Mouse (Mus musculus) kidney, postnatal 0 days (tissue): ENCODE data around the gene Tmem117. TPM values are rescaled to one million over a fixed set of nuclear protein-coding genes. Genes with fewer than 3 reads are reported as not detected.

Source experiments
- ATAC-seq: fragments of 200-750 bp; cut with Nextera tagmentation; replicated peaks from 2 replicates; pipeline ENCODE4 v1.8.0; 2017; ENCODE audit warnings: low read depth, moderate number of reproducible peaks, moderate TSS enrichment, moderate library complexity; ENCODE audit not compliant: low FRiP score
- DNase-seq: peaks from one replicate; pipeline ENCODE4 v3.0.0-alpha.2; 2016; ENCODE audit warnings: low spot score
- H3K27ac ChIP-seq: fragments of 300-500 bp; sonication (generic); 2 replicates; pipeline ENCODE4 v1.5.1; 2014; ENCODE audit warnings: mild to moderate bottlenecking
- H3K27me3 ChIP-seq: fragments of 300-500 bp; sonication (generic); 2 replicates; pipeline ENCODE4 v1.6.1; 2014; ENCODE audit warnings: low read length, mixed read lengths; ENCODE audit not compliant: insufficient read depth
- H3K36me3 ChIP-seq: fragments of 300-500 bp; sonication (generic); 2 replicates; pipeline ENCODE4 v1.6.1; 2014; ENCODE audit warnings: low read length, mixed read lengths; ENCODE audit not compliant: insufficient read depth
- H3K4me1 ChIP-seq: fragments of 300-500 bp; sonication (generic); replicated peaks from 2 replicates; pipeline ENCODE4 v1.6.1; 2014; ENCODE audit warnings: antibody characterized with exemption, low read length, mixed read lengths; ENCODE audit not compliant: insufficient read depth
- H3K4me2 ChIP-seq: fragments of 300-500 bp; sonication (generic); 2 replicates; pipeline ENCODE4 v1.6.1; 2014; ENCODE audit warnings: mild to moderate bottlenecking, low read length, moderate library complexity, mixed read lengths
- H3K4me3 ChIP-seq: fragments of 300-500 bp; sonication (generic); replicated peaks from 2 replicates; pipeline ENCODE4 v1.5.1; 2014; ENCODE audit warnings: low read depth, low read length
- H3K9ac ChIP-seq: fragments of 300-500 bp; sonication (generic); 2 replicates; pipeline ENCODE4 v1.6.1; 2014; ENCODE audit warnings: low read depth, low read length
- H3K9me3 ChIP-seq: fragments of 300-500 bp; sonication (generic); replicated peaks from 2 replicates; pipeline ENCODE4 v1.6.1; 2016; ENCODE audit warnings: low read length, inconsistent platforms, mixed read lengths
- CTCF ChIP-seq: IDR thresholded peaks from 2 replicates; pipeline ENCODE4 v1.5.1; 2016; ENCODE audit warnings: antibody characterized with exemption, low read depth, mild to moderate bottlenecking, moderate library complexity
- WGBS: fragments of 180-500 bp; shearing (Covaris S2); extraction: QIAGEN DNeasy Blood & Tissue Kit; methylation state at CpG from one replicate; pipeline ENCODE4 v1.1.7; 2014; 5-methylcytosine and 5-hydroxymethylcytosine counted together
- polyA plus RNA-seq: library from polyadenylated mRNA; unstranded; fragments of >200 nt; fragmentation: Nextera tagmentation; extraction: Ambion mirVana; gene quantifications from 2 replicates; pipeline ENCODE4 v1.2.1, GENCODE M21; 2015

Tmem117 gene
- polyA plus RNA-seq, 1 experiment from 2014 or later: 24.3 TPM

GRCm38 (mm10) chr15:95070881-95071280, 441.8 kb downstream of the Tmem117 start:
- H3K9me3 ChIP-seq: no peaks in the 10 kb centered on the region
- DNase-seq: no peak
- H3K36me3 ChIP-seq: no peaks in the 10 kb centered on the region
- 87% methylated on average over 7 of the region's 7 CpGs for WGBS
- H3K27me3 ChIP-seq: no peaks in the 10 kb centered on the region
- TF ChIP-seq CTCF: no peak
- H3K4me2 ChIP-seq: no peak overlapping the region
- no peak overlapping the region for H3K9ac ChIP-seq
- no peaks in the 10 kb centered on the region for H3K4me1 ChIP-seq
- no peak overlapping the region for H3K27ac ChIP-seq
- H3K4me3 ChIP-seq: no peak overlapping the region
- ATAC-seq: no peak

GRCm38 (mm10) chr15:95075356-95075755, 446.3 kb downstream of the Tmem117 start:
- H3K27me3 ChIP-seq: no peaks in the 10 kb centered on the region
- no peaks in the 10 kb centered on the region for H3K4me1 ChIP-seq
- TF ChIP-seq CTCF: no peak
- H3K27ac ChIP-seq: no peak overlapping the region
- ATAC-seq (no peak), DNase-seq (no peak)
- 86% methylated on average over 12 of the region's 12 CpGs for WGBS
- no peaks in the 10 kb centered on the region for H3K9me3 ChIP-seq
- no peak overlapping the region for H3K4me2 ChIP-seq
- H3K9ac ChIP-seq: no peak overlapping the region
- no peak overlapping the region for H3K4me3 ChIP-seq
- H3K36me3 ChIP-seq: no peaks in the 10 kb centered on the region

- DNase-seq: no peak
- no peak overlapping the region for H3K9ac ChIP-seq
- H3K4me3 ChIP-seq: no peak overlapping the region
- H3K9me3 ChIP-seq: no peaks in the 10 kb centered on the region
- ATAC-seq: no peak
- H3K4me1 ChIP-seq: no peaks in the 10 kb centered on the region
- no peak overlapping the region for H3K4me2 ChIP-seq
- no peaks in the 10 kb centered on the region for H3K27me3 ChIP-seq
- no peak overlapping the region for H3K27ac ChIP-seq
- 91% methylated on average over 11 of the region's 11 CpGs for WGBS
- no peak for TF ChIP-seq CTCF
- no peaks in the 10 kb centered on the region for H3K36me3 ChIP-seq
Measured at GRCm38 (mm10) chr15:95081654-95082053, 452.6 kb downstream of the Tmem117 start.

GRCm38 (mm10) chr15:95085962-95086361, 456.9 kb downstream of the Tmem117 start:
- DNase-seq (no peak), ATAC-seq (no peak)
- no peaks in the 10 kb centered on the region for H3K4me1 ChIP-seq
- no peaks in the 10 kb centered on the region for H3K9me3 ChIP-seq
- no peak for TF ChIP-seq CTCF
- no peaks in the 10 kb centered on the region for H3K36me3 ChIP-seq
- H3K27ac ChIP-seq: no peak overlapping the region
- H3K27me3 ChIP-seq: no peaks in the 10 kb centered on the region
- WGBS: 76% methylated on average over 7 of the region's 7 CpGs
- no peak overlapping the region for H3K4me2 ChIP-seq
- no peak overlapping the region for H3K9ac ChIP-seq
- H3K4me3 ChIP-seq: no peak overlapping the region

- Histone ChIP-seq H3K4me1 (no peaks in the 10 kb centered on the region), H3K27ac (no peak overlapping the region), H3K27me3 (no peaks in the 10 kb centered on the region), H3K36me3 (no peaks in the 10 kb centered on the region), H3K9ac (no peak overlapping the region), H3K9me3 (no peaks in the 10 kb centered on the region), H3K4me2 (no peak overlapping the region), H3K4me3 (no peak overlapping the region)
- TF ChIP-seq CTCF: no peak
- 90% methylated on average over 7 of the region's 7 CpGs for WGBS
- no peak for ATAC-seq
- DNase-seq: no peak
Measured at GRCm38 (mm10) chr15:95100133-95100532, 471.1 kb downstream of the Tmem117 start.

DNA sequence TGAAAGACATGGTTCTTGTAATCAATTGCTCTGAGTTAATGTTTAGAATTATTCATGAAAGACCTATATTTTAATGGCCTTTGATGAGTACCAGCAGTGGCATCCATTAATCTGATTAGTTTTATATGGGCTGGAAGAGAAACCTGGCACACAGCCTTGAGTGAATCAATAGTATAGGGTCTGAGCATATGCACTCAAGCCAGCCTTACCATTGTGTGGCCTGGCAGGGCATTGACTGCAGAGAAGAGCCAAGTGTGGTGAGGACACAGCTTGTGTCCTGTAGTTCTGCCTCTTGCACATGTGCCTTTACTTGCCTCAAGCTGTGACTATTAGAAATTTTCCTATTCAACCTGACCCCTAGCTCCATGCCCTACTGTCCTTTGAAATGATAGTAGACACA, 472.5 kb downstream of the Tmem117 start:
- Histone ChIP-seq H3K9me3 (no peaks in the 10 kb centered on the region), H3K27me3 (no peaks in the 10 kb centered on the region), H3K4me2 (no peak overlapping the region), H3K4me1 (no peaks in the 10 kb centered on the region), H3K36me3 (no peaks in the 10 kb centered on the region), H3K27ac (no peak overlapping the region), H3K9ac (no peak overlapping the region), H3K4me3 (no peak overlapping the region)
- no peak for TF ChIP-seq CTCF
- no peak for DNase-seq
- ATAC-seq: no peak

DNA sequence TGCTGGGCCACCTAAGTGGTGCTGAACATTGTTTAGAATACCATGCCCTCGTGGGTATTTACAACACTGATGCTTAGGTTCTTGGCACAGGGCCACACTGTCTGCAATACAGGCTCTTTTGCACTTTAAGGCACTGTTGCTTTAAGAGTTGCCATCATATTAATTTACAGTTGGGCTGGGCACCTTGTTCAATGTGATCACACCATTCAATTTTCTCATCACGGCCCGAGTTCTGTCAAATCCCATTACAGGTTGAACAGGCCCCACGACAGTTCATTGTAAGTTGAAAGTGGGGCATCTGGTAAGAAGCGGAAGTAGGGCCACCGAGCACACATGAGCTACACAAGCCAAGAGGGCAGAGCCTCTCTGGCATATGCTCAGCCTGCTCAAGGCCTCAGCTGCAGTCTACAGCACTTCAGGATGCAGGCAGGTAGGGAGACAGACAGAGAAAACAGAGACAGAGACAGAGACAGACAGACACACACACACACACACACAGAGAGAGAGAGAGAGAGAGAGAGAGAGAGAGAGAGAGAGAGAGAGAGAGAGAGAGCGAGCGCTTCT, 478.3 kb downstream of the Tmem117 start:
- Histone ChIP-seq H3K9ac (no peak overlapping the region), H3K4me1 (no peaks in the 10 kb centered on the region), H3K4me3 (no peak overlapping the region), H3K27me3 (no peaks in the 10 kb centered on the region), H3K9me3 (no peaks in the 10 kb centered on the region), H3K27ac (no peak overlapping the region), H3K4me2 (no peak overlapping the region), H3K36me3 (no peaks in the 10 kb centered on the region)
- no peak for DNase-seq
- 70% methylated on average over 8 of the region's 8 CpGs for WGBS
- ATAC-seq: no peak
- TF ChIP-seq CTCF: no peak
